Mouse (Mus musculus) thymus, postnatal 0 days (tissue): ENCODE measurements around the gene Ercc6. TPM values are rescaled to one million over a fixed set of nuclear protein-coding genes. Genes with fewer than 3 reads are reported as not detected.

Source experiments
- DNase-seq: peaks from one replicate; pipeline ENCODE4 v3.0.0-alpha.2; 2015; ENCODE audit warnings: low spot score
- polyA plus RNA-seq: library from polyadenylated mRNA; unstranded; fragments of >200 nt; fragmentation: Nextera tagmentation; extraction: Ambion mirVana; gene quantifications from 2 replicates; pipeline ENCODE4 v1.2.1, GENCODE M21; 2015

Ercc6 gene
- polyA plus RNA-seq, 1 experiment from 2014 or later, result 15.9 TPM

DNA sequence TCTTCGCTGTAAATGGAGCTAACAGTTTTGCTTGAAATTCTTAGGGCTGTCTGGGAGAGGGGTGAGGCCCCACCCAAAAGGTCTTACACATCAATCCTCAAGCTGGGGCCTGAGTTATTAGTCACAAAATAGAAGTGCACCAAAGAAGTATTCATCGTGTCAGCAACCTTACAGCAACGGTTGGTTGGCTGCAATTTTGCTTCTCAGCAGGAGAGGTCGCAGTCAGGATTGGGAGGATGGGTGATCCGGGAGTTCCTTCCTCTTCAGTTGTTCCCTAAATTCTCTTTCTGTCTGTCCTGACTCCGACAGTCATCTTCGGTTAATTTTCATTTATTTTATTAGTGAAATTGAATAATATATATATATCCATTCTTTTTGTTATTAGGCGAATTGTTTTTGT, 59.2 kb downstream of the Ercc6 start:
- no peak for DNase-seq

GRCm38 (mm10) chr14:32578420-32578819, 65.1 kb downstream of the Ercc6 start:
- no peak for DNase-seq

DNA sequence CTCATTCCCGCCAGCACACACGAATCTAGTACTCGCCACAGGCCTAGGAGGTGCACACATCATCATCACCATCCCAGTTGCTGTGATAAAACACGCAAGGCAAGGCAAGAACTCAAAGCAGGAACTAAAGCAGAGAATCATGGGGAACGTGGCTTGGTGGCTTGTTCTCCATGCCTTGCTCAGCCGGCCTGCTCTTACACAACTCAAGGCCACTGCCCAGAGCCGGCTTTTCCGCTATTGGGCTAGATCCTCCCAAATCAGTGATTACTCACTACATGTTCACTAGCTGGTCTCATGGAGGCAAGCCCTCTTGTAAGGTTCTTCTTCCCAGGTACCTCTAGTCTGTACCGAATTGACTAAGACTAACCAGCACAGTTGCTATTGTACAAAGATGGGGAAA, 70.4 kb downstream of the Ercc6 start:
- no peak for DNase-seq

- peak; percentile 72 for DNase-seq
Measured at GRCm38 (mm10) chr14:32587013-32587784, 73.9 kb downstream of the Ercc6 start.

GRCm38 (mm10) chr14:32590377-32590776, 77.1 kb downstream of the Ercc6 start:
- no peak for DNase-seq

- peak; percentile 55 for DNase-seq
Measured at GRCm38 (mm10) chr14:32597232-32598231, 84.2 kb downstream of the Ercc6 start.

- no peak for DNase-seq
Measured at GRCm38 (mm10) chr14:32598437-32599219, 85.3 kb downstream of the Ercc6 start.

DNA sequence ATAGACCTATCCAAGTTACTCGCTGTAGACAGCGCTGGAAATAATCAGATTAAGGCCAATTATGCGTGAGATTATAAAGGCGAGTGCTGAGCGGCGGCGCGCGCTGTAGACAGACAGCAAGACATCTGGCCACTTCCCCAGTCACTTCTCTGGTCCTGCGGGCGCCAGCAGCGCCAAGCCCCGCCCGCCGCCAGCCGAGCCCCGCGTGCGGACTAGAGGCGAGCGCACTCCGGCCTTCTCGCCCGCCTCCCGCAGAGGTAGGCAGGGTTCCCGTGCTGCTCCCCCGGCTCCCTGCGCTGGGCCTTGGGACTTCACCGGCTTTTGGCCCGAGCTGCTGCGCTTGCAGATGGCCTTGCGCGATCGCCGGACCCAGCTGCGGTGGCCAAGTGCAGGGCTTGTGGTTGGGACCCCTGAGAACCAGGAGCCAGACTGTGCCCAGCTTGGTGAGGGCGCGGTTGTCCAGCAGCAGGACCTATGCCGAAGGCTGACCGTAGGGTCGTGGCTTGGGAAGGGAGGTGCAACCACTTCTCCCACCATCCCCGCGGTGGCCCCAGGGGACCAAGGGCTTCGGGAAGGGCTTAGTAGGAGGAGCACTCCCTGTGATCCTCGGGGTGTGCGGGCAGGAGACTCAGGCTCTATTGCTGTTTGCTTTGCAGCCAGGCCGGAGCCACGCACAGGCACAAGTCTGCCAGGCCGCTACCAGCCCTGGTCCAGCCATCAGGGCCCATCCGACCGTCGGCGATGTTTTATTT, 86.1 kb downstream of the Ercc6 start, which contains the start of gene Prrxl1:
Gene Prrxl1 (plus strand): TSS at position 118 of the 752 bp plus-strand sequence.
- no peak for DNase-seq

- no peak for DNase-seq
Measured at GRCm38 (mm10) chr14:32600110-32600509, 86.8 kb downstream of the Ercc6 start.

DNA sequence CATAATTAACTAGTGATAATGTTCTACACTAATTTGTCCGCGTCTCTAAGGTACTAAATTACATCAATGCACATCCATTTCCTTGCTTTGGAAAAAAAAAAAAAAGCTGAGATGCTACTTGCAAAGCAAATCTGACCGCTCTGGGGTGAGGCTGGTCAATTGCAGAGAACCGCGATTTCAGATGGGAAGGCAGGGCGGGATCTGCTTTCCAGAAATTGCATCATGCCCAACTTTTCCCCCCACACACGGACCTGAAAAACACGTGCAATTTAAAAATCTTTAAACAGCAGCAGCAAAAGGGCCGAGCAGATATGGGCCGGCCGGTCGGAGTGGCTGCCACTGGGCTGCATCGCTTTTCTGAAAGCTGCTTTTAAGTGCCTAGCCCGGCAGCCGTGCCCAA, 92.2 kb downstream of the Ercc6 start:
- no peak for DNase-seq

GRCm38 (mm10) chr14:32606316-32606715, 93.0 kb downstream of the Ercc6 start:
- DNase-seq, result no peak

DNA sequence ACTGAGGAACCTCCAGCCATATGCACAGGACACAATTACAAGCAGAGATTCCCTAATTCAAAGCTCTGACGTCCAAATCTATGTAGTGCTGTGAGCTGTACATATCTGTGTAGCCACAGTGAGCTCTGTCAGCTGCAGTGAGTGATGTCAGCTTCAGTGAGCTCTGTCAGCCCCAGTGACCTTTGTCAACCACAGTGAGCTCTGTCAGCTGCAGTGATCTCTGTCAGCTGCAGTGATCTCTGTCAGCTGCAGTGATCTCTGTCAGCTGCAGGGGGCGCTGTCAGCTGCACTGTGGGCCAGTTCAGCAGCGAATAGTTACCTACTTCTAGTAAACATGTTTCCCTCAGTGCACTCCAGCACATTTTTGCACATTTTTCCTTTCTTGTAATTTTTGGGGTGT, 96.1 kb downstream of the Ercc6 start:
- DNase-seq, result no peak

GRCm38 (mm10) chr14:32617253-32617652, 103.9 kb downstream of the Ercc6 start:
- DNase-seq, result no peak

DNA sequence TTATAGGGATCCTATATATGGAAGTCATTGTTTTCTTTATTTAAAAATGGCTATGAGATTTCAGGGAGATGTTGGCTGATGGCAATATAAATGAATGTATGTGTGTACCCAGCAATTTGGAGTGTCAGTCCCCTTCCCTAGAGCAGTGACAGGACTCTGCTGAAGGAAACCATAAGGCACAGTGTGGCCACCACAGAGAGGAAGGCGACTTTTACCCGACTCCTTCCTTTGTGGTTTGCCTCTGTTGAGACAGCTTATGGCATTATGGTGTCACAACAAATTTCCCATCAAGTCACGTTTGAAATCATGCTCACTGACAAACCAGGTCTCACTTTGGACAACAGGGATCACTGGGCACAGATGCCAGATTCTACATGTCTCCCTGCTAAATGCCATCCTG, 110.9 kb downstream of the Ercc6 start:
- DNase-seq, result no peak

DNA sequence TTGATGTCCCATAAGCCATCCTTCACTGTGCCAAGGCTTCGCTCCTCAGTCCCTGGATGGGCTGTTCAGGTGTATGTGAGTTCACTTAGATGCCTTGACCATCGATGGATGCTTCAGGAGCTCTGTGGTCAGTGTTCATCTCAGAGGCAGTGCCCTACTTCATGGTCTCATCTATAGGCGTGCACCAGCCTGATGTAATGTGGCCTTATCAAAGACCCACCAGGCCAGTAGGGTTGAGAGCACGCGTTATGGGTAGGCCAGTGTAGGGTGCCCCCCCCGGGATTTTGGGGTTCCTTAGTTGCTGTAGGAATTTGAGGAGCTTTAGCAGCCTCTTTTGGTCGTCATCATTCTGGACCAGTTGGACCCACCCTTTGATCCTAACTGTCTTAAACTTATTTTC, 111.5 kb downstream of the Ercc6 start:
- no peak for DNase-seq

DNA sequence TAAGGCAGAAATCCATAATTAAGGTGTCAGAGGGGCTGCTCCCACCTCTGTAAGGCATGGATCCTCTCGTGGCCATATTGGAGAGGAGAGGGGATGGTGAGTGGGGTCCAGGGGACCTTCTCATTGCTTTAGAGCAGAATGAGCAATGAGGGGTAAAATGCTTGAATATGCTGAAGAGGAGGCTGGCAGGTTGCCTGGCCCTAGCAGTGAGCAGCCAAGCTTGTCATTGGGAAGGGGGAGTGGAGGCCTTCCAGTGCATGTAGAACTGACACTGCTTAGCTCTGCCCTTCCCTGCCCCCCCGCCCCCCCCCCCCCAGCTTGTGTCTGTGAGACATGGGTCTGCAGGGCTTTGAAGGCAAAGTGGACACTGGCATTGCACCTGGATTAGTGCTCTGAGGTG, 114.0 kb downstream of the Ercc6 start:
- no peak for DNase-seq

GRCm38 (mm10) chr14:32628584-32628983, 115.3 kb downstream of the Ercc6 start:
- no peak for DNase-seq
